Mouse (Mus musculus): ENCODE data around the gene Tmem167b.
"Not testable (repeated sequence)": the region's sequence is repeated elsewhere in the genome, so short reads cannot be mapped to it uniquely, and the experiment has no call there.

The Tmem167b gene

DNA sequence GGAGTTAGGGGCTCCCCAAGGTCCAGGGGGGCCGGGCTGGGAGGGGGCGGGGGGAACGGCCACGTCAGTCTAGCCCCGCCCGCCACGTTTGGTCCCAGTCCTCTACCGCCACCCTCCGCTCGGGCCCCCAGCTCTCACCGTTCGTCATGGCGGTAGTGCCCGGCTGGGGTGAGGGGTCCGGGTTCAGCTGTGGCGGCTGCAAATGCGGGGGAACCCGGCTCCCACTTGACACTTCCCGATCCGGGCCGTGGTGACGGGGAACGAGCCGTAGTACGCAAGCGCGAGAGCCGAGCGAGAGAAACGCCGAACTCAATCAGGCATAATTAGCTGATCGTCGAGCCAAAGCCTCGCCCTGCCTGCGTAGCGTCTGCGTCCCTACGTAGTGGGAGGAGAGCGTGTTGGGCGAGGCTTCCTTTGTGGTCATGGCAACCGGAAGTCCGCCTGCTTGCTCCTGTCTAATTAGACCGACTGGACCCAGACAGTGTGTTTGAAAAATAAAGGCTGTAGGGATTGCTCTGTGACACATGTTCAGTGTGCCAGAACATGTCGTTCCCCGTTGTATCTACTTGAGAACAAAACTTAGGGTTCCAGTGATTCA, at the start of gene Tmem167b:
Gene Tmem167b, minus strand, starts transcription at position 334 of the 598 bp plus-strand sequence.
- peak; percentile 95 to 97 for DNase-seq (ENCODE audit: low spot score in 2 of 2)

GRCm38 (mm10) chr3:108608906-108609305, 46.6 kb upstream of the Tmem167b start:
- DNase-seq (ENCODE audit: low spot score in 2 of 2): no peak

DNA sequence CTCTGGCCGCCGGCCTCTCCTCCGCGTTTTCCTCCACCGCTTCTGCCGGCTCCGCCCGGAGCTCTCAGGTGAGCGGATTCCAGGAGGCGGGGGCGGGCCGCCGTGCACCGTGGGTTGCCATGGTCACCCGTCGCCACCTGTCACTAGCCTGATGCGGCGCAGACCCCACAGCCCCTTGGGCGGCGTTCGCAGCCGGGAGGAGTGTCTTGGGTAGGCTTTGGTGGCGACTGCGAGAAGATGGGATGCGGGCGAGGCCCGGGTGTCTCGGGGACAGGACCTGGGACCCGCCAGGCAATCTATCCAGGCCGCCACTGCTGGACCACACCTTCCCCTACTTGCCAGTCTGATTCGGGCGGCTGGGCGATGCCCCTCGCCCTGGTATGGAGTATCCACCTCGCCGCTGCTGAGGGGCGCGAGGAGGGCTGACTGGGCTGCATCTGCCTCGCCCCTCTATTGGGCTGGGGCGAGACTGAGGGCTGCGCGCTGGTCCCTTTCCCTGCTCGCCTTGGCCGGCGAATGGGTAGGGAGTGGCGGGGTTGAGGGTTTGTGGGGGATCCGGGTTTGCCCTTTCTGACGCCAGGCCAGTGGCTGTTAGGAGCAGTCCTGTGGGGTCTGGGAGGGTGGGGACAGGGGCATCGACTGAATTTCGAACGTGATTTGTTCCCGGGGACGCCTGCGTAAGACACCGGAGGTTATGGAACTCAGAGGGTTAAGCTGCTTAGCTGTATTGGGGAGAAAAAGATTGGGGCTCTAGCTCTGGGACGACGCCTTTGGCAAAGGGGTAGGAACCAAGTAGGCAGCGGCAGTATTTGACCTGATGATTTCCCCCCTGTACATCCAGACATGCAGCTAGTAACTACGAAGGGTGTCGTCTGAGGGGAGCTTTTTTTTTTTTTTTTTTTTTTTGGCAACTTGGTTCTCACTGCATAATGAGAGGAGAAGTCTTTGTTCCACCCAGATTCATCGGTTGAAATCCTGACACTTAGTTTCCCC, 29.6 kb upstream of the Tmem167b start:
- no peak for DNase-seq (ENCODE audit: low spot score in 2 of 2)

- peak; percentile 96 to 98 for DNase-seq (ENCODE audit: low spot score in 2 of 2)
These were observed 28.7 kb upstream of the Tmem167b start, which contains the start of gene Wdr47 for GRCm38 (mm10) chr3:108590786-108591529. TSS of gene Wdr47 (plus strand) at chr3:108591279.

DNA sequence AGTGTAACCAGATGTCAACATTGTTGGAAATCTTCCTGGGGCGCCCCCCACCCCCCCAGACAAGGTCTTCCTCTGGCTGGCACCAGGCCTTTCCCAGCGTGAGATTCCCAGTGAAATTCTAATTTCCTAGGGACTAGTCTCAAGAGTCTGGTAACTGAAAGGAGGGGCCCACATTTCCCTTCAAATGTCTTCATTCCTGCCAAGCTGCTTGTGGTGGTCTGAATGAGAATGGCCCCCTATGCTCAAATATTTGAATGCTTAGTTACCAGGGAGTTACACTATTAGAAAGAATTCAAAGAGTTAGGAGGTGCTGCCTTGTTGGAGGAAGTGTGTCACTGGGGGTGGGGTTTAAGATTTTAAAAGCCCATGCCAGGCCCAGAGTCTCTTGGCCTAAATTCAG, 26.2 kb upstream of the Tmem167b start:
- no peak for DNase-seq (ENCODE audit: low spot score in 2 of 2)

- no peak for DNase-seq (ENCODE audit: low spot score in 2 of 2)
These were observed 22.3 kb upstream of the Tmem167b start for GRCm38 (mm10) chr3:108584580-108584979.

GRCm38 (mm10) chr3:108574018-108574417, 11.8 kb upstream of the Tmem167b start:
- no peak for DNase-seq (ENCODE audit: low spot score in 2 of 2)

DNA sequence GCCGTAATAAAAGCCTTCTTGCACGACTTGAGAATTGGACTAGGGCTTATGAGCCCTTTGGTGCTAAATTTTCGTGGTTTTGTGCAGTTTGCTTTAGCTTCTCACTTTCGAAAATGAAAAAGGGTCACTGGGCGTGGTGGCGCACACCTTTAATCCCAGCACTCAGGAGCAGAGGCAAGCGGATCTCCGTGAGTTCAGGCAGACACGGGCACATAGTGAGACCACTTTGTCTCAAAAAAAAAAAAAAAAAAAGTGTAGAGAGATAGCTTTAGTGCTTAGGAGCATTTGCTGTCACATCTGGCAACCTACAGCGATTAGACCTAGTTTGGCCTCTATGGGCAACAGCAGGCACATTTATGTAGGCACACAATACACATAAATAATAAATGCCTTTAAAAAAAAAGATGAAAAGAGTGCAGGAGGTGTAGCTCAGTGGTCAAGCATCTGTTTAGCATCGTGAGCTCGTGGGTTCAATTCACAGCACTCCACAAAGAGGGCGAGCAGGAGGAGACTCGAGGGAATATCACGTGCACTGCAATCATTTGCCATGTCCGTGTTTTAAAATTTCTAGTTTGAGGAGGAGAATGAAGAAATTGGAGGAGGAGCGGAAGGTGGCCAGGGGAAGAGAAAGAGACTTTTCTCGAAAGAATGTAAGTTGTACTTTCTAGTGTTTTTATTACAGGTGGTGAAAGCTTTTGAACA, 10.2 kb upstream of the Tmem167b start:
- no peak for DNase-seq (ENCODE audit: low spot score in 2 of 2)

- peak; percentile 95 to 97 for DNase-seq (ENCODE audit: low spot score in 2 of 2)
These were observed 9.4 kb upstream of the Tmem167b start, which contains the start of gene Taf13 for GRCm38 (mm10) chr3:108571443-108572294. TSS of gene Taf13 (plus strand) at chr3:108571698.

DNA sequence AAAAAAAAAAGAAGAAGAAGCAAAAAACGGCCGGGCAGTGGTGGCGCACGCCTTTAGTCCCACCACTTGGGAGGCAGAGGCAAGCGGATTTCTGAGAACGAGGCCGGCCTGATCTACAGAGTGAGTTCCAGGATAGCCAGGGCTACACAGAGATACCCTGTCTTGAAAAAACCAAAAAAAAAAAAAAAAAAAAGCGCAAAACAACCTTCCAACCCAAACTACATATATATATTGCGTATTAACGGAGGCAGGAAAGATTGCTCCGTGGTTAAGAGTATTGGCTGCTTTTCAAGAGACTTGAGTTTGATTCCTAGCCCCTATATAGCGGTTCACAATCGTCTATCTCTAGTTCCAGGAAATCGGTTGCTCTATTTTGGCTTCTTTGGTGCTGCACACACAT, 8.5 kb upstream of the Tmem167b start:
- no peak for DNase-seq (ENCODE audit: low spot score in 2 of 2)

DNA sequence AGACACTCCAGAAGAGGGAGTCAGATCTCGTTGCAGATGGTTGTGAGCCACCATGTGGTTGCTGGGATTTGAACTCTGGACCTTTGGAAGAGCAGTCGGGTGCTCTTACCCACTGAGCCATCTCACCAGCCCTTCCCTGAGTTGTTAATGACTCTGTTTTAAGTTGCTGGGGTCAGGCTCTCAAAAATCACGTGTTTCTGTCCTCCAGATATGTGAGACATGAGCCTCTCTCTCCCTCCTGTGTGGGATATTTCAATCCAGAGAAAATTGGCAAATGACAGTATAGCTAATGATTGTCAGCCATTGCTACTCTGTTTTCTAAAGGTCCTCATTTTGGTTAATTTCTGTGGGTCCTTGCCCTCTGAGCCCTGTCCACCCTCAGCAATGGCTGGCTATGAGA, 7.4 kb upstream of the Tmem167b start:
- DNase-seq (ENCODE audit: low spot score in 2 of 2): not testable (repeated sequence)

- DNase-seq (ENCODE audit: low spot score in 2 of 2): no peak
These were observed 6.0 kb upstream of the Tmem167b start for GRCm38 (mm10) chr3:108567990-108568877.

DNA sequence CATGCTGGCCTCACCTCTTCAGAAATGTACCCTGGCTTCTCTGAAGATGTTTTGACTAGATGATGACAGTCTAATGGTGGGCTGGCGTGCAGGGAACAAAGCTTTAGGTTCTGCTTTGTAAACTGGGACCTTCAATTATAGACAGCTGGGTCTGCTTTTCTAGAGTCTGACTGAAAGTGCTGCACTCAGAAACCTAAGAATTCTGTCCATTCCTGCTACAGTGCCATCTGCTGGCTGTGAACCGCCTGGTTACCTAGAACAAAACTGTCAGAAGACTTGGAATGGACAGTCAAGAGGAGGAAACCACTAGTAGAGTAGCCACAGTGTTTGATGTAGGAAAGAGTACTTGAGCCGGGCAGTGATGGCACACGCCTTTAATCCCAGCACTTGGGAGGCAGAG, 1.0 kb upstream of the Tmem167b start:
- DNase-seq (ENCODE audit: low spot score in 2 of 2): peak; percentile 84 to 88

- DNase-seq (ENCODE audit: low spot score in 2 of 2): peak; percentile 41 to 68
These were observed 558 bp upstream of the Tmem167b start for GRCm38 (mm10) chr3:108562777-108563271.

- no peak for DNase-seq (ENCODE audit: low spot score in 2 of 2)
These were observed 4.4 kb downstream of the Tmem167b start for GRCm38 (mm10) chr3:108557888-108558287.

DNA sequence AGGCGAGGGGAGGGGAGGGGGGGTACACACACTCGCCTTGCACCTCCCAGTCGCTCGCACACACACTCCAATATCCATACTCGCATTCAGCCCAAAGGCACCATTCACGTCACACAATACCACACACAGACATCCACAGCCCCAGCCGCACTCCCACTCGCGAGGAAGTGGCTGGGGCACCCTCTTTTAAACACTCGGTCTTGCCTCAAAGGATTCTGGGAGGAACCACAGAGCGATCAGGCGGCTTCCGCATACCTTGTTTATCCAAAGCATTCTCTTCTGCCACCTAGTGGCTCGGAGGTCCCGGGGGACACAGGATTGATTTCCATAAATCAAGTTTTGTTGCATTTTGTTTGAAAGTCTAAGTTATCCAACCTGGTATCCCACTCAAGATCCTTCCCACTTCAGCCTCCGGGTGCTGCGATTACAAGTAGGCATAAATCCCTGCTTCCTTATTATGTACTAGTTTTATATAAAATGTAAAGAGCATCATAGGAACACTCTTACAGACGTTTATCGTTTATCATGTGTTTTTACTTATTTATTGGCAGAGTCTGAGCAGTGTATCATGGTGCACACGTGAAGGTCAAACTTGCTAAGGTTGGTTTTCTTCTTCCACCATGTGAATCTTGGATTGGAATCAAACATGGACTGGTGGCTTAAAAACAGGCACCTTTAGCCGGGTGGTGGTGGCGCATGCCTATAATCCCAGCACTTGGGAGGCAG, 7.5 kb downstream of the Tmem167b start:
- peak; percentile 93 to 96 for DNase-seq (ENCODE audit: low spot score in 2 of 2)

DNA sequence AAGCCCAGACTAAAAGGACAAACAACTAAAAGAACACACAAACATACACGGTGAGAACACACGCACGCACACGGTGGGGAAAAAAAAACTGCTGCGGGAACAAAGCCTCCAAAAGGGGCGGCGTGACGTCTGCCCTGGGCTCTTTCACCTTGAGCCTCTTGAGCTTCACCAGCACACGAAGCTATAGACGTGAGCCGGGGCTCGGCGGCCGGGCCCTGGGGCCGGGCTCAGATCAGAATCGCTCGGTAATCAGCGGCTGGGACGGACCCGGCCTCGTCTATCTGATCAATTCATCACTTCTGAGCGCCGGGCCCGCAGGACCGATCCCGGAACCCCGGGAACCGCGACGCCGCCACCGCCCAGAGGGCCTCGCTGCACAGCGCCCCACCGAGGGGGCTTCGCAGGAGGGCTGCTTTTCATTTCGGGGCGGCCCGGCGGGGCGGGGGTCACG, 8.1 kb downstream of the Tmem167b start:
- no peak for DNase-seq (ENCODE audit: low spot score in 2 of 2)

DNA sequence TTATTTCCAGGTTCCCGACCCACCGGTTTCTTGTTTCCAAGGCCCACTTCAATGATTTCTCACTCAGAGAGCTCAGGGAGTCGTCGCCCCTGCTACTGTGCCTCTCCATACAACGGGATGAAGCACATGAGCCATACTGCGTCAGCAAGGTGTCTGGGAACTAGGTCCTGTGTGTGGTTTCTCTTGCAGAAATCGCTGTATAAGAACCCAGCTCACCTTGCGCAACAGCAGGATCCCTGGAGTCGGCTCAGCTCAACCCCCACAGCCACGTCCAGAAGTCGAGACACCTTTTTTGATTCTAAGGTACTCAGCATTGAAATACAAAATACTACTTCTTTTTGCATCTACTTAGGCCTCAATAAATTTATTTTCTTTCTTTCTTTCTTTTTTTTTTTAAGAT, 20.0 kb downstream of the Tmem167b start:
- no peak for DNase-seq (ENCODE audit: low spot score in 2 of 2)

All from spleen, postnatal 4 days (tissue).